Mouse (Mus musculus): Measurements from ENCODE around the gene Hinfp.

Hinfp gene

DNA sequence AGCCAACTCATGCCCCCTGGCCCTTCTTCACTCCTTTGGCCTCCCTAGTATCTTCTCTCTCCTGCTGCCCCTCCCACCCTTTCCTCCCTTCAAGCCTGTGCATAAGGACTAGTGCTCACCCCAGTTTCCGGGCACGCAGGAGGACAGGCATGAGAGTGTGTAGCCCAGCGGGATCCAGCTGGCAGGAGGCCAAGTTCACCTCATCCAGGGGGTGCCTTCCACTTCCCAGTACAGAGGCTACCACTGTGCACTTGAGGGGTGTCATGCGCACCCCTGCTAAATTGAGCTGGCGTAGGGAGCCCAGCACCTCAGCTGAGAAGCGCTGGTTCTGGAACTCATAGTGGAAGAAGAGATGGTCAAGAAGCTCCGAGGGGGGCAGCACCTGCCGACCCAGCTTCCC, 49.3 kb downstream of the Hinfp start:
- DNase-seq (ENCODE audit: low read depth) = no peak

DNA sequence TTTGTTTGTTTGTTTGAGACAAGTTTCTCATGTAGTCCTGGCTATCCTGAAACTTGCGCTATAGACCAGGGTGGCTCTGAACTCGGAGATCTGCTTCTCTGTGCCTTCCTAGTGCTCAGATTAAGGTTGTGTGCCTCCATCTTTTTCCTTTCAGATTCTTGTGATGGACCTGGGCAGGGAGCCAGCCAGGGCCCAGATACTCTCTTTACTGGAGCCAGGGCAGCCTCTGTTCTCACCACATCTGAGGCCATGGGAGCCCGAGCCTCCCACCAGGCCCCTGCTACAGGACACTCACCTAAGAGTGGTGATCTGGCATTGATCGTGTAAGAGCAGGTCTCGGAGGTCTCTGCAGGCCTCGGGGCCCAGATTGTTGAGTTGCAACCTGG, 50.3 kb downstream of the Hinfp start:
- DNase-seq (ENCODE audit: low read depth) = no peak

DNA sequence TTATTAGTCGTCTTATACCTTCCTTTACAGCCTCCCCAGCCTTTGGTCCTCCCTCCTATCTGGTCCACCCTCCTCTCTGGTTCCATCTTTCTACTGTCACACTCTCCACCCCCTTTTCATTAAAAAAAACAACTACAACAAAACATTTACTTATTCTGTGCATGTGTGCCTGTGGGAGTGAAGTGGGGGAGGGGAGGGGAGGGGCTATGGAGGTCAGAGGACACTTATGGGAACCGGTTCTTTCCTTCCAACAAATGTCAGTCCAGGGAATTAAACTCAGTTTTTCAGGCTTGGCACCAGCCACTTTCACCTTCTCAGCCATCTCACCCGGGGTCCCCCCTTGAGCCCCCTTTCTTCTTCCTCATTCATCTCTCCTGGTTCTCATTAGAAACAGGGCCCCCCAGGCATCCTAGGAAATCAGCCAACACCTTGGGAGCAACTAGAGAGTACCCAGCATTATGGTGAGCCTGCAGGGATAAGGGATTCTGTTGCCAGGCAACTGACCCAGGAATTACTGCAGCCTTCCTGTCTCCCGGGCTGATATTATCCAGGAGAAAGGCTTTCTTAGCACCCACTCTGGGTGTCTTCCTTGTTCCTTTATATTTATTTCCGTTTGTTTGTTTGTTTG, 50.8 kb downstream of the Hinfp start:
- DNase-seq (ENCODE audit: low read depth) = no peak

DNA sequence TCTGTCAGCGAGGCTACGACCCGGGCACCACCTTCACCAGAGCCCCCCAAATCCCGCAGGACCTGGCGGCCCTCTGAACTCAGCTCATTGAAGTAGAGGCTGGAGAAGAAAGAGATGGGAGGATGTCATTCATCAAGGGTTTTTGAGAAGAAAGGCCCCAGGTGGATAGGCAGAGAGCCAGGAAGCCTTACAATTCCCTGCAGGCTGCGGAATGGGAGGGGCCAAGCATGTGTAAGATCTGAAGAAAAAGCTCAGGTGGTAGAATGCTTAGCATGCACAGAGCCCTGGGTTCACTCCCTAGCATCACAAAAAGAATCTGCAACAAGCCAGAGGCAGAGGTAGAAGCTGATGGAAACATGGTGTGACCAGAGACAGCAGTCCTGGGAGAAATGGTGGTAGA, 52.0 kb downstream of the Hinfp start:
- no peak for DNase-seq (ENCODE audit: low read depth)

DNA sequence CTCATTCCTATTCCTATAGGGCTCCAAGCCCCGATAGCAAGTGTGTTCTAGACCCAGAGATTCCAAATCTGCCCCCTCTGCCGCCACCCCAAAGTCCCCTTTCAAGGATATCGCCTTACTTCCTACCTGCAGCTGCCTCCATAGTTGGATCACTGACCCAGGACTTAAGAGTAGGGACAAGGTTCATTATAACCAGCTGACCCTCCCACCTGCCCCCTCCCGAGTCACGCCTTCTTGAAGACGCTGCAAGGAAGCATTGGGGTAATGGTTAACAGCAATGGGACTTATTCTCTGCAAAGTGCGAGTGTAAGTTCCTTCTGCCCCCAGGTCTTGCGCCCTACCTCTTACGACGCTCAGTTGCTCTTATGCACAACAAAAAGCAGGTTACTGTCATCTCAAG, 54.2 kb downstream of the Hinfp start, which contains the start of gene Pdzd3:
Gene Pdzd3 (minus strand): TSS at position 158 of the 400 bp plus-strand sequence.
- no peak for DNase-seq (ENCODE audit: low read depth)

DNA sequence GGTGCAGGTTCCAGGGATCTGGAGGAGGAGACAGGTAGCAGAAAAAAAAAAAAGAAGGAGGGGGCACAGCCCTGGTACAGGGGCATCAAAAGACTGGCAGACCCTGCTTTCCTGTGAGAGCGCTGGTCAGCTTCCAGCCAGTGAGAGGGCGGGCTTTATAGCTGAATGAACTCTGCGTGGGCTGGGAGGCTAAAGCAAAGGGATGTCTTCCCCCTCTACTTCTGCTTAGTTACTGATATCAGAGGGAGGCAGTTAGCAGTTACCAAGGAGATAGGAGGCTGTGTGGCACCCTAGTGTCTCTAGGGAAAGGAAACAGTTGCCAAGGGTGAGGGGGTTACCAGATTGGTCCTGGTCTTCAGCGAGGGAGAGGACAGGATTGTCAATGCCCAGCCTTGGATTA, 55.0 kb downstream of the Hinfp start:
- DNase-seq (ENCODE audit: low read depth) = no peak

DNA sequence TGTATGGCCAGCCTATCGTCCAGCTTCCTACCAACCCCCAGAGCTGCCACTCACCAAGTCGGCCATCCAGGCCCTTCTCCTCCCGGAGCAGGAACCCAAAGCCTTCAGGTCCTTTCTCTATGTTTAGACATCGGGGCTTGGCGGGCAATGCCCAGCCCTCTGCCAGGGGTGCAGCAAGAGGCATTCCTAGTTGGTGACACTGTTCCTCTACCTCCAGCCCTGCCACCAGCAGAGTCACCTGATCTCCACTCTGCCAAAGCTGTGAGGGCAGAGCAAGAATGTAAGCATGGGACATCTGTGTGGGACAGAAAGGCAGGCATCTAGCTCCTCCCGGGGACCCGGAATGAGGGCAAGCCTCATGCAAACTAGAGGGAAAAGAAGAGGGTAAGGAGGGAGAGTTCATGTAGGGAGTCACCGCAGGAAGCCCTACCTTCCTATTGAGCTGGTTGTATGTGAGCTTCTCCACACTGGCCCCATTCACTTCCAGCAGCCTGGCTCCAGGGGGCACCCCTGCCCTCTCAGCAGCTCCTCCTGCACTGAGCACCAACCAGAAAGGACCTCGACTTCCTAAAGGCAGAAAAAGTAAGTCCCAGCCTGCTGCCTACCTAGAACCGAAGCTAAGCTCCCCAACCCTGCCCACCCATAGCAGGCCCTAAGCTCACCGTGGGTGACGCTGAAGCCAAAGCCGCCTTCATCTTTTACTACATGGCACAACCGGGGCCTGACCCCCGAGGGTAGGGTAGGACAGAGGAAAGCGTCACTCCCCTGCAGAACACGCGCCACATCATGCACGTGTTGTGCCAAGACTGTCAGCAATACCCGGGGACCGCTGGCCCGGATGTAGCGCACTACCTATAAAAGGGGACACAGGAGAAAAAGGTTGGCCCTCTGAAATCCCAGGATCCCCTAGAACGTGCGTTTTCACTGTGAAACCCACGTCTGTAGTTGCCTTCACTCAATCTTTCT, 56.0 kb downstream of the Hinfp start:
- no peak for DNase-seq (ENCODE audit: low read depth)

DNA sequence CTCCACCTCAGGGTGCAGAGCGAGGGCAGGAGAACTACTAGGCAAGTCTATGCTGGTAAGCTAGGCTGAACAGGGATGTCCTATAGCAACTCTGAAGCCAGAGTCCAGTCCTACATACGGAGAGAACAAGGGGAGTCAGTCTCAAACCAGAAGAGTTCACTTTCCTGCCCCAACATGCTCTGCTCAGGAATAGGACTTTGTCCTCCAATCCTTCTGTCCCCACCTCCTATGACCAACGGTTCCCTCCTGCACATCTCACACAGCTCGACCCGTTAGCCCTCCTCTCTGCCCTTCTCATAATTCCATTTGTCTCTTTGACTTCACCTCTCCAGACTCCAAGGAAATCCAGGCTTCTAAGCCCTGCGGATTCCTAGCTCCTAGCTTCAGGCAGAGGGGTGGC, 57.6 kb downstream of the Hinfp start:
- DNase-seq (ENCODE audit: low read depth) = no peak

DNA sequence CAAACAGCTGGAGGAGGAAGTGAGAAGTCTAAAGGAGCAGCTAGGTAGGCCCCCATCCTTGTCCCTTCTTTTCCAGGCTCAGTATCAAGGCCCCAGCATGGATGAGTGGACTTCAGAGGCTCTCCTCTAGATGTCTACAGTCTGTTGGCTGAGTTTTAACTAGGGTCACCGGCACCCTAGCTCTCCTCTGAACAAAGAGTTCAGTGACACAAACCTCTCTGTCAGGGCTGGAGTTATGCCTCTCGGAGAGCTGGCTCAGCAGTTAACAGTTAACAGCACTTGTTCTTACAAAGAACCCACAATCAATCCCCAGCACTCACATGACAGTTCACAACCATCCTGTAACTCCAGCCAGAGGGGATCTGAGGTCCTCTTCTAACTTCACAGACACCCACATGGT, 61.9 kb downstream of the Hinfp start:
- DNase-seq (ENCODE audit: low read depth) = no peak

All from c-Kit-positive CD71-positive TER-119-negative erythroid progenitor cells, embryonic 14.5 days (primary cell).